Mouse (Mus musculus) left cerebral cortex, postnatal 36 days (tissue): ENCODE measurements around the gene 4933424G06Rik. TPM values are rescaled to one million over a fixed set of nuclear protein-coding genes. Genes with fewer than 3 reads are reported as not detected.
A peak's percentile ranks its signal among the peaks of the same experiment; 100 is the strongest.
"Not testable (repeated sequence)": the region's sequence is repeated elsewhere in the genome, so short reads cannot be mapped to it uniquely, and the experiment has no call there.

Source experiments
- DNase-seq, 2 experiments: peaks; one replicate each; pipeline ENCODE4 v3.0.0; 2021 to 2022; ENCODE audit warnings: low spot score in 2 of 2, mixed read lengths in 1 of 2
- intact Hi-C: fragments of 180-260 bp; cut with DNase I; formaldehyde crosslinking; loops from one replicate; pipeline ENCODE4 v1.15.1; 2025
- total RNA-seq, 2 experiments: library from RNA; stranded (reverse); gene quantifications; 2 replicates each; pipeline ENCODE4 v1.2.3; 2021

4933424G06Rik gene
- total RNA-seq = 1 to 10 TPM; 1.1 to 2.6 TPM

GRCm38 (mm10) chr1:36709854-36710280 lies at the start of gene 4933424G06Rik:
Gene 4933424G06Rik (plus strand): TSS chr1:36710149.
- peak; percentile 97 for DNase-seq
- intact Hi-C loops = no loop called here

GRCm38 (mm10) chr1:36664457-36664856 lies 45.5 kb upstream of the 4933424G06Rik start:
- no peak for DNase-seq
- intact Hi-C loops = no loop called here

GRCm38 (mm10) chr1:36665165-36665723 lies 44.7 kb upstream of the 4933424G06Rik start:
- intact Hi-C loops = no loop called here
- no peak for DNase-seq

DNA sequence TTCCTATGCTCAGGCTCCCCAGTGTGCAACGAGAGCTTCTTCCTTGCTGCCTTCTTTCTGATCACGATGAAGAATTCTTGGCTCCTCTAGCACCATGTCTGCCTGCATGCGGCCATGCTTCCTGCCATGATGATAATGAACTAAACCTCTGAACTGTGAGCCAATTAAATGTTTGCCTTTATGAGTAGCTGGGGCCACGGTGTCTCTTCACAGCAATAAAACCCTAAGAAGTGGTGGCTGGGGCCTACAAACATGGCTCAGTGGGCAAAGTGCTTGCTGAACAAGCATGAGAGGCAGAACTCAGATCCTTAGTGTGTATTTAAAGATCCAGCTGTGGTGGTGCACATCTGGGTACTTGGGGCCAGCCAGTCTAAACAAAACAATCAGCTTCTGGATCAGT lies 44.0 kb upstream of the 4933424G06Rik start:
- intact Hi-C loops = no loop called here
- DNase-seq = no peak

DNA sequence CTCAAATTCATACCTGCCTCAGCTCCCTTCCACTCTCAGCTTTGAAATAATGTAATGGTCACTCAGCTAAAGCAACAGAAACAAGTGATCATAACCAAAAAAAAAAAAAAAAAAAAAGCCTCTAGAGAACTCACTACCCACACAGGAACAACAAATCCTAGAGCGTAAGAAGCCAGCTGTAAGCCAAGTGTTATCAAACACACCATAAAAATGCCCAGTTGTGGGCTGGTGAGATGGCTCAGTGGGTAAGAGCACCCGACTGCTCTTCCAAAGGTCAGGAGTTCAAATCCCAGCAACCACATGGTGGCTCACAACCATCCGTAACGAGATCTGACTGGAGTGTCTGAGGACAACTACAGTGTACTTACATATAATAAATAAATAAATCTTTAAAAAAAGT lies 41.9 kb upstream of the 4933424G06Rik start:
- DNase-seq, intact Hi-C loops: not testable (repeated sequence)

GRCm38 (mm10) chr1:36670256-36670655 lies 39.7 kb upstream of the 4933424G06Rik start:
- intact Hi-C loops = no loop called here
- no peak for DNase-seq

- intact Hi-C loops = no loop called here
- no peak for DNase-seq
Measured at GRCm38 (mm10) chr1:36671260-36671659, 38.7 kb upstream of the 4933424G06Rik start.

- intact Hi-C loops = no loop called here
- no peak for DNase-seq
Measured at GRCm38 (mm10) chr1:36672648-36673350, 37.1 kb upstream of the 4933424G06Rik start.

DNA sequence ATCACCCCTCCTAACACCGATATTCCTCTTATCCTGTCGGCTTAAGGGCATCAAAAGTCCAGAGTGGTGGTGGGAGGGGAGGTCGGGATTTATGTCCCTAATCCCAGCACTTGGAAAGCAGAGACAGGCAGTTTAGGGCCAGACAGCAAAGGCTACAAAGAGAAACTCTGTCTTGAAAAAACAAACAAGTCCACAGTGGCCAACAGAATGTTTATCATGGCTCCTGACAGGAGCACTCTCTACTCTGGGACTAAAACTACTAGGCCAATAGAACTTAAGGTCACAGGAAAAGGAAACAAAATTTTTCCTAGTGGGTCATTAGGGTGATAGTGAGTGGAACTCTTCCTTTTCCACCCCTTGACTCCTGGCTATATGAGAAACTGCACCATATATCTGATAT lies 35.0 kb upstream of the 4933424G06Rik start:
- no peak for DNase-seq
- intact Hi-C loops = no loop called here

DNA sequence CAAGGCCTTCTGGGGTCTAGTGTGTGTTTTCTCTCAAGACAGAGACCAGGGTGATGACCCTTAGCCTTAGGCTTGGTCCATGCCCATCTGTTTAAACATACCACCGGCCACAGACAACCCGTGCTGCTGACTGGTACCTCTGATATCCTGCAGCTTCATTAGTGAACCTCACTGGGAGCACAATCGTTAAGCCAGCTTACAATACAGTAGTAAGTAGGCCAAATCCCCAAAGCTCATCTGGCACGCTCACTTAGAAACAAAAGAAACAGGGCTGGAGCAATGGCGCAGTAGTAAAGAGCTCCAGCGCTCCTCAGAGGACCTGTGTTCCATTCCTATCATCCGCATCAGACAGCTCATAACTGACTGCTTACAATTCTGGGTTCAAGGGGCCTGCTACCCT lies 29.1 kb upstream of the 4933424G06Rik start:
- intact Hi-C loops = no loop called here
- no peak for DNase-seq

DNA sequence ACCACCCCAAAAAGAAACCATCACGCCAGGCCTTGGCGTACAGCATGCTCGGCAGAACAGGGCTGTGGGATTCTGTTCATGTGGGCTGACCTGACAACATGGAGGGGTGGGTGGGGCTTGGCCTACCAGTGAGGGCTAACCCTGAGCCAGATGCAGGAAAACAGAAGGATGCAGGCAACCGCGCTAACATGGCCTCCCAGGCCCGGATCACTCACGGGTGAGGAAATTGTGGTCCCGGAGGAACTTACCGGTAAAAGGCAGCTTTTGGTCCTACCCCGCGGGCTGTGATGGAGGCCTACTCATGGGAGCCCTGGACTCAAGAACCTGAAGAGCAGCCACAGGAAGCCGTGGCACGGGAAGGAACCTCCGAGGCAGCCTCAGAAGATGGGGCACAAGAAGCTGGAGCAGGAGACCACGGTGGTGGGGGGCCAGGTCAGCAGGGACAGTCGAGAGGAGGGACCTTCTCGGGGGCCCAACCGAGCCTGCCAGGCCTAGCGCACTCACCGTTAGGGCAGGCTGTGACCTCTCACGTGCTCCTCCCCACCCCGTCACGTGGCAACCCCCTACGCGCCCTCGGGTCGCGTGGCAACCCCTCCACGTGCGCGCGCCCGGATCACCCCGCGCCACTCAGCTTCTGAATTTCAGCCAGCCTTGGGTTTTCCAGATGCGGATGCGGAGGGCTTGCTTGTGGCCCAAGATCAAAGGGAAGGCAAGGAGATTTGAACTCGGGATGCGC lies 27.2 kb upstream of the 4933424G06Rik start, which contains the start of gene Fam178b:
TSS of gene Fam178b (minus strand) at position 564 of the 736 bp plus-strand sequence.
- DNase-seq = no peak
- intact Hi-C loops = no loop called here

DNA sequence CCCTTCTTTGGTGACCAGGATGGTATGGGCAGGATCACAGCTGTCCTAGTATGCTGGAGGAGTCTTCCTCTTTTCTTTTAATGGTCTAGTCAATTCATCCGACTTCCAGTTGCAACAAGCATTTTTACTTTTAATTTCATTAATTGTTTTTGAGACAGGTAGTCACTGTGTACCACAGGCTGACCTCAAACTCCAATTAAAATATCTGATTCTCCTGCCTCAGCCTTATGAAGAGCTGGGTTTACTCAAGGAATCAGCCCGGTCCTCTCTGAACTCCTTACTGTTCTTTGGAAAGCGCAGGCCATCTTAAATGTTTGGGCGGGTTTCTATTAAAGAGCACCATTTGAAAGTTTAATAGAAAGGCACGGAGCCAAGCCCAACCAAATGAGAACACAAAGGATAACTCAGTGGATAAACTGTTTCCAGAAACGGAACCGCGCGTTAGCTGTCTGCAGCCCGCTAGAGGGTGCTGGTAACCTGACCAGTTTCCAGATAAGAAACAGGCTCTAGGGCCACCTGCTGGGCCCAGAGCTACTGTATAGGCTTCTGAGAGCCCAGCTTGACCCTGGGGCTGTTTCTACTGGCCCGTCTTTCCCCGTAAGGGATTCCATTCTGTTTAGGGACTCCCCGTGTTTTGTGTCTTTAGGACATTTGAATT lies 26.0 kb upstream of the 4933424G06Rik start:
- DNase-seq = peak; percentile 61 to 77
- intact Hi-C loops = loop anchor here (2.0 kb wide), 1 partner anchor 137 kb away; the partner anchor contains the start of gene Ankrd39

DNA sequence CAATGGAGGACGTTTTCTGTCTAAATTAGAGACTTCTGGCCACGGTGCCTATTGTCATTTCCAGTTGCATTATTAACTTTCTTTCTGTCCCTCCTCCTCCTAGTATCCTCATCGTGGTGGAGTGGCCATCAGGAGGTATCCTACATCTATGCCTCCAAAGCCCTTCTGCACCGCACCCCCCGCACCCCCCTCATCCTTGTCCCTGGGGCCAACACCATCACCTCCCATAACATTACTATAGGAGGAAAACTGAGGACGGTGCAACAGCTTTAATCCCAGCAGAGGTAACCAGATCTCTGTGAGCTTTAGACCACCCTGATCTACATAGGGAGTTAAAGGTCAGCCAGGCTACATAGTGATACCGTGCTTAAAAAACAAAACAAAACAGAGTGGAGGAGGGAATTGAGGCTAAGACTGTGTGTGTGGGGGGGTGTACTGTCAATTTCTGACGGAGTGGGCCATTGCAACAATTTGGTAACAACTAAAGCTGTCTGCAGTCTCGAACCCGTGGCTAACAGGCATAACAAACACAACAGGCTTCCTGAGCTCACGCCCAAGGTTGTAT lies 19.2 kb upstream of the 4933424G06Rik start:
- DNase-seq = no peak
- intact Hi-C loops = no loop called here

DNA sequence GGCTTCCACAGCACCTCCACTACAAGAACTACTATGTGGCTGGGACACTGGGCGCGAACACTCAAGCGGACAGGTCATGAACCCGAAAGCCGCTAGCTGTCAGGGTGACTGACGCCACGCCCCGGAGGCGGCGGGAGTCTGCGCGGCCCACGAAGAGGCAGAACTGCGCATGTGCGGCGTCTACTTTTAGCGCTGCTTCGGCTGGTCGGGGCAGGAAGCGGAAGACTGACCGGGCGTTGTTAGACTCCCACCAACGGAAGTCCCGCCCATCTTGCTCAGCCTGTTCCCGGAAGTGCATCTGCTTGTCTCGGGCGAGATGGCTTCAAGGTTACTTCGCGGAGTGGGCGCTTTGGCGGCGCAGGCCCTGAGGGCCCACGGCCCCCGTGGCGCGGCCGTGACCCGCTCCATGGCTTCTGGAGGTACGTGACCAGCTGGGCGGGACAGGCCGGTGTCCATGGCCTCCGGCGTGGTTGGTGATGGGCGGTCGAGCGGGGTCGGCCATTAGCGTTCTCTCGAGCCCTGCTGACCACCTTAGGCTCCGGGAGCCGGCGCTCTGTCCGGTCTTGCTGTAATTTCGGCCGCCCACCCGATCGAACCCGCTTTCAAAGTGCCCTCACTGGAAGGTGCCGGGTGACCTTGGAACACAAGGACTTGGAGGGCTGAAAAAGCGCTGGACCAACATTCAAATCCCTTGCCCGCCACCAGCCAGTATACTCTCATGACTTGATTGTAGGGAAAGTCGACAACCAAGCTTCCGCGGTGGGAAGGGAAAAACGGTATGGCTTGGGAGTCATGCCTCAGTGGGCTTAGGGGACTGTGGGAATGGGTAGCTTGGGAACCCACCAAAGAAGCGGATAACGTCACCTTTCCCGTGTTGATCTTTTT lies 18.4 kb upstream of the 4933424G06Rik start, which contains the start of gene Cox5b:
TSS of gene Cox5b (plus strand) at position 179 of the 885 bp plus-strand sequence.
- intact Hi-C loops = no loop called here
- DNase-seq = peak; percentile 94 to 96

DNA sequence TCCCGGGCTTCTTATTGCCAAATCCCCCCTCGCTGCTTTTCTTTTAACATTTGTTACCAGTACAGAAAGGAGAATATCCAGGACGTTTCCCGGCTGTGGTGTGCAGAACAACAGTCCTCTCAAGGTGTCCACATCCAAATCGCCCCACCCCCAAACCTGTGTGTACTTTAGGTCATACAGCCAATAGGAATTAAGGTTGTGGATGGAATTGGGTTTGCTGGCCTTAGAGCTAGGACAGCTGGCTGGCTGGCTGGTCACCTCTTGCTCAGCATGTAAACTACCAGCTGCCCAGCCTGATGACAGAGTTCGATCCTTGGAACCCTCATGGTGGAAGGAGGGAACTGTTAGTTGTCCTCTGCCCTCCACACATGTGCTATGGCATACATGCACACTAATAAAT lies 15.1 kb upstream of the 4933424G06Rik start:
- intact Hi-C loops = no loop called here
- DNase-seq = no peak

- no peak for DNase-seq
- intact Hi-C loops = no loop called here
Measured at GRCm38 (mm10) chr1:36696411-36696810, 13.5 kb upstream of the 4933424G06Rik start.

GRCm38 (mm10) chr1:36697030-36697429 lies 12.9 kb upstream of the 4933424G06Rik start:
- no peak for DNase-seq
- intact Hi-C loops = no loop called here

- intact Hi-C loops = no loop called here
- DNase-seq = peak in 1 of 2 experiments; percentile 57
Measured at GRCm38 (mm10) chr1:36707166-36707565, 2.8 kb upstream of the 4933424G06Rik start.

- intact Hi-C loops = no loop called here
Measured at GRCm38 (mm10) chr1:36707797-36708196, 2.2 kb upstream of the 4933424G06Rik start.

More at GRCm38 (mm10) chr1:36707797-36708196, 2.2 kb upstream of the 4933424G06Rik start:
- DNase-seq = no peak
